Mouse (Mus musculus): ENCODE measurements around the gene B3glct.

B3glct gene

GRCm38 (mm10) chr5:149748640-149749580, 70.9 kb downstream of the B3glct start:
- no peak for DNase-seq (ENCODE audit: low read depth)

GRCm38 (mm10) chr5:149751861-149752260, 73.8 kb downstream of the B3glct start:
- no peak for DNase-seq (ENCODE audit: low read depth)

- no peak for DNase-seq (ENCODE audit: low read depth)
These were observed 75.0 kb downstream of the B3glct start for GRCm38 (mm10) chr5:149753073-149753472.

GRCm38 (mm10) chr5:149767116-149767515, 89.1 kb downstream of the B3glct start:
- DNase-seq (ENCODE audit: low read depth): no peak

GRCm38 (mm10) chr5:149767651-149768301, 89.7 kb downstream of the B3glct start:
- no peak for DNase-seq (ENCODE audit: low read depth)

GRCm38 (mm10) chr5:149769666-149770065, 91.6 kb downstream of the B3glct start:
- no peak for DNase-seq (ENCODE audit: low read depth)

GRCm38 (mm10) chr5:149776038-149776437, 98.0 kb downstream of the B3glct start:
- no peak for DNase-seq (ENCODE audit: low read depth)

GRCm38 (mm10) chr5:149779740-149780139, 101.7 kb downstream of the B3glct start:
- no peak for DNase-seq (ENCODE audit: low read depth)

GRCm38 (mm10) chr5:149780411-149780810, 102.4 kb downstream of the B3glct start:
- DNase-seq (ENCODE audit: low read depth): peak; percentile 7

- DNase-seq (ENCODE audit: low read depth): no peak
These were observed 112.1 kb downstream of the B3glct start for GRCm38 (mm10) chr5:149790087-149790486.

- no peak for DNase-seq (ENCODE audit: low read depth)
These were observed 132.0 kb downstream of the B3glct start for GRCm38 (mm10) chr5:149810071-149810470.

- no peak for DNase-seq (ENCODE audit: low read depth)
These were observed 133.8 kb downstream of the B3glct start for GRCm38 (mm10) chr5:149811835-149812234.

All from c-Kit-positive CD71-negative TER-119-negative erythroid progenitor cells, embryonic 14.5 days (primary cell).